Mouse (Mus musculus) hematopoietic stem cell, adult 5-6 weeks (primary cell): ENCODE data around the gene Ehd1. TPM values are rescaled to one million over a fixed set of nuclear protein-coding genes. Genes with fewer than 3 reads are reported as not detected.

Experiments used
- ATAC-seq, 2 experiments: fragments of 125-278 bp in 1 of 2; replicated peaks in 1 of 2; 2 replicates each; pipeline ENCODE4 v1.8.0; 2016 to 2017; ENCODE audit warnings: inconsistent platforms in 2 of 2, mild to moderate bottlenecking in 2 of 2, moderate number of reproducible peaks in 2 of 2, low read depth in 1 of 2, moderate TSS enrichment in 1 of 2; ENCODE audit not compliant: low FRiP score in 2 of 2, poor library complexity in 2 of 2, severe bottlenecking in 2 of 2, insufficient read depth in 1 of 2, low TSS enrichment in 1 of 2
- total RNA-seq: library from RNA; stranded (forward); fragments of 172-1452, 232-1000 nt; gene quantifications from 2 replicates; pipeline ENCODE4 v1.2.3, GENCODE M21; 2017

The Ehd1 gene
- total RNA-seq, 1 experiment from 2014 or later, result 28.4 TPM

GRCm38 (mm10) chr19:6272053-6272452, 4.5 kb upstream of the Ehd1 start:
- no peak for ATAC-seq

GRCm38 (mm10) chr19:6272738-6273137, 3.8 kb upstream of the Ehd1 start:
- no peak for ATAC-seq

DNA sequence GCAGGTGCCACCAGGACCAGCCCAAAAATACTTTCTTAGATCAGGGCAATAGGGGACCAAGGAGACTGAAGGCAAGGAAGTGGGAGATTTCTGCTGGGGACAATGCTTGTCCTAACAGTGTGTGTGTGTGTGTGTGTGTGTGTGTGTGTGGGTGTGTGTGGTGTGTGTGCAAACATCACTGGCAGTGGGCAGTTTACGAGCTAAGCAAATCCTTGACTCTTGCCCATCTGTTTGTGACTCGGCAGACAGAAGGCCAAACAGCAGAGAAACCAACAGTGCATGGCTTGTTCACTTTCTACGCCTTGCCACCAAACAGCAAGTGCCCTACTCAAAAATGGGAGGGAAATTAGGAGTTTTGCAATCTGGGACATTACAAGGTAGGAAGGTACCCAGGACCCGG, 2.9 kb upstream of the Ehd1 start:
- ATAC-seq, result no peak

- no peak for ATAC-seq
These were observed 2.4 kb upstream of the Ehd1 start for GRCm38 (mm10) chr19:6273998-6274608.

- ATAC-seq, result peak; percentile 9 to 39; a peak in 3 of 4 replicates
These were observed 660 bp upstream of the Ehd1 start for GRCm38 (mm10) chr19:6275740-6276389.

DNA sequence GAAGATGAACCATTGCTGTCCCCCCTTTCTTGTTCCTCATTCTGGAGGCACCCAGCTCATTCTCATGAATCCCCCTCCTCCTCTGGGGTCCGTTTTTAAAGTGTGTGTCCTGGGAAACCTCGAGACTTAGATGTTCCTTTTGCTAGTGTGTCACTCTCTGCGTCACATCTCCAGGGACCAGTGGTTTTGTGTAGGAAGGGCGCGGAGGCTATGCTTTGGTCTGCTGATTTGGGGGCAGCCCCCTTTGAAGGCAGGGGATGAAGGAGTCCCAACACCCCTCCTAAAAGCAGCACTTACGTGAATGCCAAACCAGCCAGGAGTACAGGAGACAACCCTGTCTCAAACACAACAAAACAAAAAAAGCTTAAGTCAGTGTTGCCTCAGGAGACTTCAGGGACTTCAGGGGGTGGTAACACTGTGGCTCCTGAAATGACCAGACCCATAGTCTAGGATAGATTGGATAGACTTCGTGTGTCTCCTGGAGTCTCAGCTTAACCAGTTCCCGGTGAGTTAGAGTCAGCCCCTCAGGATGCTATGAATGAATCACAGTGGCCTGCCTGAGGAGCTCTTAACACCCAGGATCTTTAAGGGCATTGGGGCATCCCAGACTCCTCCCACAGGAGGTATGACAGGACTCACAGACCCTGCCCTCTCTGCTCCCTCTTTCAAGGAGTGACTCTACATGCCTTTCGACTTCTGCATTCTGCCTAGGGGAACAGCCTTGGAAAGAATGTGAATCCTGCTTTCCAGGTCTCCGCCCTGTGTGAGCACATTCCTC, 1.3 kb downstream of the Ehd1 start:
- ATAC-seq, result peak in 1 of 2 experiments; percentile 18; a peak in 1 of 4 replicates

DNA sequence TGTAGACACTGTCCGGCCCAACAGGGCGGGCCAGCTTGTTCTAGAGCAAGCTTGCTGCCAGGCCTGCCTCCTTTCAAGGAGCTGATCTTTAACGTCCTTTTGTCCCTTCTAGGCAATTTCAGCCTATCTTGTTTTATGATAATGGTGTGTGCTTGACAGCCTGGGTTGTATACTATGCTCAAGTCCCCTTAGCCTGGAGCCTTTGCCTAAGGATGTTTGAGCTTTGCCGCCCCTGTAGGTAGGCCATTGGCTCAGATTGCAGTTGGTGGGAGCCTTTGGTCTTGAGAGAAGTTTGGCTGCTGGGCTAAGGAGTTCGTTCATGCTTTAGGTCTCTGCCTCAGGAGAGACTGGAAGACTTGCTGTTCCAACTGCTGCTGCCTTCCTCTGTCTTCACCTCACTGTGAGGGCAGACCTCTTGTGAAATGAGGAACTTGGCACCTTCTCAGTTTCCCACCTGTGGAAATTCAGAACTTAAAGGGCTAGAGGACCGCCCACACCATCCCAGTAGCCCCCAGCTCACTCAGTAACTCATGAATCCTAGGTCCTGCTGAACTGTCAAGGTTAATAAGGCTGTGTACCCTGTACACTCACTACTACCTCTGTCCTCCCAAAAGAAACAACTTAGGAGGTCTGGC, 2.0 kb downstream of the Ehd1 start:
- no peak for ATAC-seq

- no peak for ATAC-seq
These were observed 3.1 kb downstream of the Ehd1 start for GRCm38 (mm10) chr19:6279481-6280144.

- no peak for ATAC-seq
These were observed 4.0 kb downstream of the Ehd1 start for GRCm38 (mm10) chr19:6280554-6280953.

DNA sequence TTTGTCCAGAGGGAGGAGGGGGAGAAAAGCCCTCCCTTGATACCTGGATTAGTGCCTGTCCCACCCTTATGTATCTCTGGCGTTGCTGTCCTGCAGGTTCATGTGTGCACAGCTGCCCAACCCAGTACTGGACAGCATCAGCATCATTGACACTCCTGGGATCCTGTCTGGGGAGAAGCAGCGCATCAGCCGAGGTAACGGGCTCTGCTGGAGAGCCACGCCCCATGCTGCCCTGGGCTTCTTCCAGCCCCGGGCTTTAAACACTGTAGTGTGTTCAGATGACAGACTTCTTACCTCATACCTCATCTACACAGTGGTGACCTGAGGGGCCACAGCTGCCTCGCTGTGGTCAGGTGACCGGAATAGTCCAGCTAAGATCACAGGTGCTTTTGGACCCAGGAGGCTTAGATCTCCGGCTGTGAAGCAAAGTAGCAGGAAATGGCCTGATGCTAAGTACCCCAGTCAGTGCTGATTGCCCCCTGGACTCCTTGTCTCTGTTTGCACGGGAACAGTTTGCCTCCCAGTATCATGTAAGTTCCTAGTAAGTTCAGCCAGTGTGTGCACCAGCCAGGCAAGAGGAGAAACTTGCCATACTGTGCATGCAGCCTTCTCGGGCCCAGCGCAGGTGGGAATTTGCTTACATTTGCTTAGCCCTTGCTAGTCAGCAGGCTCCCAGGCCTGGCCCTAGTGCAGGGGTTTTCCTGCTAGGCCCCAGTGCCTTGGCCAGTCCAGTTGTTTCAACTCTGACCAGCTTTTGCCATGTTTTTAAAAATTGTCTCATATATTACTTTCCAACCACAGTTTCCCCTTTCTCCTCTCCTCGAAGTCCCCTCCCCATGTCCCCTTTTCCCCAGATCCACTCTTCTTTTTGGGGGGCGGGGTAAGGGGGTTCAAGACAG, 4.8 kb downstream of the Ehd1 start:
- no peak for ATAC-seq

DNA sequence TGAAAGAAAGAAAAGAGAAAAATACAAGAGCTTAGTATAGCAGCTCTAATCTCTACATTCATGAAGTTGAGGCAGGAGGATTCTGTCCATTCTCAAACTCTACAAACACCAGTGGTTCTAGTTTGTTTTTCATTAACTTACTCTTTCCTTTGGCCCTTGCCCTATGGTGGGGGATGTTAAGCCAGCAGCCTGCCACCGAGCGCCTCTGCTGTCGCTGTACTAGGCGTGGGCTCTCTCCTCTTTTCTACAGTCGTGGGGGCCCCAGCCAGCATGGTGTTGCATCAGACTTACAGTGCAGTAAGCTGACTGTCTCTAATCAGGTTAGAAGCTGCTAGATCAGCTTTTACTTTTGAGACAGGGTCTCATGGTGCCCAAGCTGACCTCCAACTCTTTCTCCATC, 6.5 kb downstream of the Ehd1 start:
- no peak for ATAC-seq

DNA sequence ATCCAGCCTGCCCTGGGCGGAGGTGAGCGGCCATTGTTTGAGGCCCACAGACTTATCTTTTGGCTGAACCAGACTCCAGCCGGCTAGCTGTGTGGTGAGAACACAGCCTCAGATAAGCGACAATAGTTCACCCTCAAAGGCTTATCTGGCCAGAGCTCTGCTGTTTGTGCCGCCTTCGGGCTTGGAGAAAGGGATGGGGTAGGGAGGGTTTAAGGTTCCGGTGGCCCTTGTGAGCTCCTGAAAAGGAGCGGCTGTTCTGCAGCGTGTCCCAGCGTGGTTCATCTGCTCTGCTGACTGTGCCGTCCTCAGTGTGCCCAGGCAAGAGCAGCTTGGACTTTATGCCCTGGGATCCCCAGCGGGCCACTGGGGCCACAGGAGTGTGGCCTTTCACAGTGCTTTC, 8.0 kb downstream of the Ehd1 start:
- ATAC-seq, result no peak

- ATAC-seq, result no peak
These were observed 8.7 kb downstream of the Ehd1 start for GRCm38 (mm10) chr19:6285226-6285625.

- no peak for ATAC-seq
These were observed 9.3 kb downstream of the Ehd1 start for GRCm38 (mm10) chr19:6285632-6286433.

DNA sequence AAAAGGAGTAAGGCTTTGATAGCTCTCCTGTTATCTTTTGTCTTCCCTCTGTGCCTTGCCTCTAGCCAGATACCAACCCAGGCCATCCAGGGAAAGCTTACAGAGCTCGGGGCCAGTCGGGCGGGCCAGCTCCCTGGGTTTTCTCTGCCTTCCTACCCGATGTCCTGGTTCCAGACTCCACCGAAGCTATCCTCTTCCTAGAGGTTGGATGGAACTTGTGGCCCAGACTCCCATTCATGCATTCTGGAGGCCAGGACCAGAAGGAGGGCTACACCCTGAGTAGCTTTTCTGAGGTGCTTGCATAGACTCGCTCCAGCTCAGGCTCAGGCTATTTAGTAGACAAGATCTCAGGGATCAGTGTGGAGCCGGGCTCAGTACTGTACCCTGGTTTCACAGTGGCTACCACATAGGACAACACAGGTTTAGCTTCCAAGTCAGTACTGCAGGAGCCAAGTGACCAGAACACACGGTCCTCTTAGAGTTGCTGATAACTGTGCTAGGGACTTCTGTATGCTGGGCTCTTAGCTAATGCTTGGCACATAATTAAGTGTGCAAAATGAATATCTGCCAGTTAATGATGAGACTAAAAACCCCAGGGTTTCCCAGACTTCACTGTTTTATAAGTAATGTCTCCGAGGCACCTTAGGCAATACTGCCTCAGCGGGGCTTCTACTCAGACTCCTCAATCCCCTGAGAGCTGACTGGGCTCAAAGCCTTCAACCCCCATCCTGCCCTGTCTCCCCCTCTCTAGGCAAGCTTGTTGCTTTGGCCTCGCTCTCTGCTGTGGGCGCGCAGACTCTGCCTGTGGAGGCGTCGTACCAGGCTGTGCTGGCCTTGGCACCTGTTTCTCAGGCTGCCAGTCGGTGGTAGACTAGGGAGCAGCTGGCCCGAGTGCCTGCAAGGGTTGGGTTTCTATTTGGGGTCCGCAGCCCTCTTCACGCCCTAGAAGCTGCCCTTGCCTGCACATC, 10.2 kb downstream of the Ehd1 start:
- no peak for ATAC-seq
